Mouse (Mus musculus) adrenal gland, adult 2 months (tissue): ENCODE measurements around the gene Magi1. TPM values are rescaled to one million over a fixed set of nuclear protein-coding genes. Genes with fewer than 3 reads are reported as not detected.
"Not testable (repeated sequence)": the region's sequence is repeated elsewhere in the genome, so short reads cannot be mapped to it uniquely, and the experiment has no call there.

Source experiments
- DNase-seq: peaks from one replicate; pipeline ENCODE4 v3.0.0; 2021
- polyA plus RNA-seq: library from polyadenylated mRNA; depleted of rRNA; stranded (reverse); fragments of >200 nt; gene quantifications from 2 replicates; pipeline ENCODE4 v1.2.3, GENCODE M21; 2012
- total RNA-seq, 2 experiments: library from RNA; stranded (reverse); gene quantifications; 2 replicates each; pipeline ENCODE4 v1.2.3; 2021

Magi1 gene
- total and polyA plus RNA-seq, 3 experiments = 1.6 to 27.3 (median 10.8) TPM

DNA sequence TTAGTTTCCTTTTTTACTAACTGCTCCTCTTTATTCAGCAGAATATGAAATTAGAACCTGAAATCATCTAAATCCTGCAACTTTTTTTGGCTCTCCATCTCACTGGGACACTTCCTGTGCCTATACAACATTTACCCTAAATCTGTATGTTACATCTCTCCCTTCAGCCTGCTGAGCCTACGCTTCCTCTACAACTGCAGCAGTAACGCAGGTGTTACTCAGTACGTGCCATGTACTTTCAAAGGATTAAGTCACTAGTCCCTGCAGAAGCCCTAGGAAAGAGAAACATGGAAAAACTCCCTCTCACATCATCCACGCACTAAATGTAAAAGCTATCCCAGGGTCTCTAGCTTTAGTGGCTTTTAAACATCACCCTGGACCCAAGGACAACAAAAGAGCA is 220.2 kb downstream of the Magi1 start:
- no peak for DNase-seq

DNA sequence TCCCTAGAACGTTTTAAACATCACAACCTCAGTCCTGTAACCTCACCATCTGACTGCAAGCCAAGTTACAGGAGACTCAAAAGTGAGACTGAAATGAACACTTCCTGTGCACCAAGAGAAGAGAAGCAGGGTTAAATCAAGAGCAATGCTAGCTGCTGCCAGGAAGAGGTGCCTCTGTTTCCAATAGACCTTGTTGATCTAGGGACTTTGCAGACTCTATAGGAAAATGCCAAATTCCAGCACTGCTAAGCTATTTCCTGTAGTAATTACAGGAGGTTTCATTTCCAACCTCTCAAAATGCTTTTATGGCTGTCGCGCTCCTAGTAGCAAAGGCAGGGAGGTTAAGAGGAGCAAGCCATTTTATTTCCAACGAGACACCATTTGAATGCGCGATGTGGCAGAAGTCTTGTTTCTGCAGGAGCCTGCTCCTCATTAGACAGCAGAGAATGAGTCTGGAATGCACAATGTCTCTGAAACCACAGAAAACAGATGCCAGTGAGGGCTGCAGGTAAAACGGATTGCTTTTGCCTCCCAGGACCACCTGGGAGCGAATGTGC is 222.2 kb downstream of the Magi1 start:
- no peak for DNase-seq

DNA sequence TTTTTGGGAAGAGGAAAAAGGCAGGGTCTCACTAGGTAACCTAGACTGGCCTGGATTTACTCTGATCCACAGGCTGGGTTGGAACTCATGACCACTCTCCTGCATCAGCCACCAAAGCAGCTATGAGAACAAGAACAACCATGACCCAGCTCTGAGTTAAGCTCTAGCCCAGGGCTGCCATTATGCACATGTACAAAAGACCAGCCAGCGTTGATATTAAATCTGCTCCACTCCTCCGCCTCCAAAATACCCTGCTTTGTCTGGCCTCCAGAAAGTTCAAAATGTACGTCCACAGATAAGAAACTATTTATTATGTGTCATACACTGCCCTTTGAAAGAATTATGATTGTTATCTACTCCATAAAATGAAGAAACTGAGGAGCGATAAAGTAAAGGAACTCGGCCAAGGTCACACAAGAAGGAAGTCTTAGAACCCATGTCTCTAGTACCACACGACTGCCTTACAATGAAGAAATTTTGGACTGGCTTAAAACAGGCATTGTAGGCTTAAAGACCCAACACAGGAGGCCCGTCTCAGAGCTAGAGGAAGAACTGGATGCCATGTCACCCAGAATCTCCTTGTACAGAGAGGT is 223.0 kb downstream of the Magi1 start:
- DNase-seq = peak; percentile 37

DNA sequence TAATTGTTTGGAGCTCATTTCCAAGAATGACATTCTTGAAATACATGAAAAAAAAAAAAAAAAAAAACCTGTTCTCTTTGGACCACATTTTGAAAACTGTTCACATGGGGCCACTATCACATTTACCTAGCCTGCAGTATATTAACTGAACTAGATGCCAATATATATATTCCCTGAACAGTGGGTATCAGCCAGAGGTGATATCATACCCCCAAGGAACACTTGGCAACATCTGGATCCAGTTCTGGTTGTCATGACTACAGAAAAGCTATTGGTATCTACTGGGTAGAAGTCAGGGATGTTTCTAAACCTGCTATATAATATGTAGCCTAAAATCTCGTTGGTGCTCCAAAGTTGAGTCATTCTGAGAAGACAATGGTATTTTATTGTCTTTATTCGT is 224.6 kb downstream of the Magi1 start:
- DNase-seq = no peak

DNA sequence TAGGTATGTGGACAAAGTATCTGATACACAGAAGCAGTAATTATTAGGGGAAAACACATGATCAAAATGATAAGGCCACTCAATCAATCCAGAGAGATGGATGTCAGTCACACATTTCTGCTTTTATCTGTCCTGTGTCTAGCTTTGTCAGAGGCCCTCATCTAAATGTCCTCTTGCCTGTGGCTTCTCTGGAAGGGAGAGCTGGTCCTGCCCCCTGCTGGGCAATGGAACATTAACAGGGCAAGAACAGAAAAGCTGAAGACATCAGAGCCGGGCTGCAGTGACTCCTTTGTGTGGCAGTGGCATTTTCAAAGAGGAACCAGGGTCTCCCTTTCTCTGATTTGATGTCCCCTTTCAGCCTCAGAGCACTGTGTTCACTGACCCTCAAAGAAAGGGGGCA is 229.8 kb downstream of the Magi1 start:
- DNase-seq = peak; percentile 65

DNA sequence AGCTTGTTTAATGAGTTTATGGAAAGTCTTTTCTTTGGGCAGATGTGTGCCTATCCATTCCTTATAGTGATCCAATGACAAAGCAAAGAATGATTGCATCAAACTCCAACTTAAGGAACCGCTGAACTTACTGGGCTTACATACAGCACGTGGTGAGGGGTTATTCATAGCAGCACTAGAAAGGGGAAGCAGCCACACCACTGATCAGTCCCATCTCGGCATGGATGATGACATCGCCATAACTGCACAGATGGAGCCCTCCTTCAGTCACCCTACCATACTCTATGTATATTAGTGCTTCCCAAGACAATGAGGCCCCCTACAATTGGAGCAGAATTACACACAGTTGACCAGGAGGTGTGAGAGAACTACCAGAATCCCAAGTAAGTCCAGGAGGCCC is 238.5 kb downstream of the Magi1 start:
- no peak for DNase-seq

DNA sequence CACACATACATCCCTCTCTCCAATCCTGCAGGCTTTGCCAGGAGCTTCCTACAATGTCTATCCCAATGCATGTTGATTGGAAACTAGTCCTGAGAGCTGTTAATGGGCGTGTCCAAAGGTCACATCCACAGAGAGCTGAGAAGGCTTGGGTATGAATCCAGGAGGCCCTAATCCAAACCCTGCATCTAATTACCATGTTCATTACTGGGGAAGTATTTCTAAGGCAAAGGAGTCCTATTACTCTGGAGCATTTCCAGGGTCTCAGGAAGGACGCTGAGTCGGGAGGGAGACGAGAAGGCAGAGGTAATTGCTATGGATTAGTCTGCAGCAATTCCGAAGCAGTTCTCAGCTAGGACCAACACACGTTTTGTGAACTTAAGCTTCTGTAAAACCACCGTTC is 240.3 kb downstream of the Magi1 start:
- no peak for DNase-seq

DNA sequence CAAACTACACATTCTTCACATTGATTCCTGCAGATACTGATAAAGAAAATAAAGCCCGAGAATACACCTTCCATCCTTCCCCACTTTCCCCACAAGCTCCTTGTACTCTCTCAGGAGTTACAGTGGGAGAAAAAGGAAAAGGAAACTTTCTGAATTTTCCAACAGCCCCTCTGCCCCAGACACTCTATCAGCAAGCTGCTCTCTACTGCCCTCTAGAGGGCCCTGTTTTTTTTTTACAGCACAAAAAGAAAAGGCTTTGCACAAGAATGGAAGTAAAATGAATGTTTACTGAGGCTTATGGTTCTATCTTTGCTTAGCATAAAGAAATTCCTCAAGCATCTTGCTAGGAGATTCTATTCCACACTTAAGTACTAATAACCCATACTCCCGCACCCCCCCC is 243.6 kb downstream of the Magi1 start:
- no peak for DNase-seq

DNA sequence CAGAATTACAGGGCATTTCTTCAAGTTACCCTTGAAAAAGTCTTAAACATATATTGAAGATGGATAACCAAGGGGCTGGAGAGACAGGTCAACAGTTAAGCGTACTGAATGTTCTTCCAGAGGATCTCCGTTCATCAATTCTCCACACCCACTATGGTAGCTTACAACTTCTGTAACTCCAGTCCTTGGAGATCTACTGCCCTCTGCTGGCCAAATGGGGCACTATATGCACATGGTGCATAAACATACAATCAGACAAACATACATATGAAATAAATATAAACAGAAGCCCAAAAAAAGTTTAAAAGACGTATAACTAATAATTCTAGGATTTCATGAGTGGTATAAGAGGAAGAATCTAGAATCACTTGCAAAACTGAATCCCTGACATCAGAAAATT is 244.8 kb downstream of the Magi1 start:
- DNase-seq = no peak

DNA sequence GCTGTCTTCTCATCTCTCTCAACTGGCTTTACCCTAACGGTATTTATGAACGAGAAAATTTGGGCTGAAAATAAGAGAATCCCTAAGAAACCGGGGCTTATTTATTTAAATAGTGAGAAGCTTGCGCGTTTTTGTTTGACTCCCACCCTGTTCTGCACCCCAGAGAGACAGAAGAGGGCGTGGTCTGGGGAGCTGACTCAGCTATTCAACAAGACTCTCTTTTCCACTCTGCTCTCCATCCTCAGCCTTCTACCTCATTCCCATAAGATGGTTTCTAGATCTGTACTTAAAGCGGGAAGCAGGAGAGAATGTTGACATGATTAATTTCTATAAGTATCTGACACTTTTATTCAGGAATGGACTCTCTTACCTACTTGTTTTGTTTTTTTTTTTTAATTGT is 247.2 kb downstream of the Magi1 start:
- no peak for DNase-seq

DNA sequence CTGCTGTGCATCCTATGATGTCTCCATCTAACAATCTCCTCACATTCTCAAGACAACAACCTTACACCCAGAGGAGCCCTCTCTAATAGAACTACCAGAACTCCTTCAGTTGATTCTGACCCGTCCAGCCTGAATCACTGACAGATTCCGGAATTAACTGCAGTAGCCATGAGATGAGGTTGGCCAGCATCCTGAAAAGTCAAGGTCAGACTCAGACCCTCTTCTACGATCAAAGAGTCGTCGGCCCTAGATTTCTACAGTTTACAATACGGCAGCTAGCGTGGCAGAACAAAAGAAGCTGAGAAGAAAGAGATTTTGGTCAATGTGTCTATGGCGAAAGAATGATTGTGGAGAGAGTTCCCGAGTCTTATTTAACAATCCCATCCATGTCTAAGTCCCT is 257.4 kb downstream of the Magi1 start:
- peak; percentile 60 for DNase-seq

DNA sequence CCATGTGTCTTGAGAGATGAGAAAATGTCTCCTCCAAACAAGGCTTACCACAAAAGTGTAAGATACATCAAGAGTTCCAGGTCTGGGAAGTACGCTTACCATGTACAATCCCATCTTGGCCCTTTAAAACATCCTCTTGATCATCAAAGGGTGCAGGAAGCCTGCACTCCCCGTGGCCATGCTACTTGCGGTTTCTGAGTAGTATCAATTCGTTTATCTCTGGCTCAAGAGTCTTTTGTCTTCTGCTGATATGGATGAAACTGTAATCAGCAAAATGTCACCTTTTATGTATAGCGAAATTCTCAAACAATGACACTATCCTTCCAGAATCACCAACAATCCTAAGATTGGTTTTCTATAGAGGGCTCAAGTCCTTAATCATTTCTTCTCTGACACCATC is 261.3 kb downstream of the Magi1 start:
- no peak for DNase-seq

DNA sequence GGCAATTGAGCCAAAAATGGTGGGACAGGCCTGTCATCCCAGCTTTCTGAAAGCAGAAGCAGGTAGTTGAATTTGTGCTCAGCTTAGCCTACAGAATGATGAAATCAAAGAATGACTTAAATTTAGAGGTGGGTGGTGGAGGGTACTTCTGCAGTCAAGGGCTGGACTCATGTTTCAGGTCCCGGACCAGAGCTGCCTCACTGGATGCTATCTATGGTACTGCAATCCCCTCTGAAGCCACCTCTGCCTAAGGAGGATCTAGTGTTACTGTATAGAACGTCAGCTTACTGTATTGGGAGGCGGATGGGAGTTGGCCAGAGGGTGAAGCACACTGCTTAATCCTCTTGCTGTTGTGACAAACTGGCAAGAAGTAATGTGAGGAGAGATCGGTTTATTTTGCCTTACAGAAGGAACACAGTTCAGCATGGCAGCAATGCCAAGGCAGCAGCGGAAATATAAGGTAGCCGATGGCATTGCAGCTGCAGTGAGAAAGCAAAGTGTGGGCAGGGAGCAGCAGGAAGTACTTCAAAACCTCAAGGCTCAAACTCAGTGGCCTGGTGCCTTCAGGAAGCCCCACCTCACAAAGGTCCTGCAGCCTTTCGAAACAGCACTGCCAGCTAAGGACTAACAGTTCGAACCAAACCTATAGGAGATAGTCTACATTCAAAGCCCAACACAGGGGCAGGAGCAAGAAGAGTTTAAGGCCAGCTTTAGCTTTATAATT is 262.3 kb downstream of the Magi1 start:
- no peak for DNase-seq

DNA sequence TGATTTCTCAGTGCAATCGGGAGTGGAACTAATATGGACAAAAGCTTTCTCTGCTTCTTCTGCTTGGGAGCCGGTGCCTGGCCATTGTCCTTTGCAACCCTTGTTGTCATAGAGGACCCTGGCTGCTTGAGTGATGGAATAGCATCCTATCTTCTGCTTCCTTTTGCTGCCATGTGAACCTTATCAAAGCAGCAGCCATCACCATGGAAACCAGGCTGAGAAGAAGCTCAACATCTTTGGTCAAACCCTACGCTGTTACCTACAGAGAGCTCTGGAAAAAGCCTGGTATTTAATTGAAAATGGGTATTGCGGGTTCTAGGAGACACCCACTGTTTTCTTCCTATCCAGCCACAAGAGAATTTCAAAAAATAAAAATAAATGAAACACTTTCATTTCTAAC is 263.2 kb downstream of the Magi1 start:
- no peak for DNase-seq

DNA sequence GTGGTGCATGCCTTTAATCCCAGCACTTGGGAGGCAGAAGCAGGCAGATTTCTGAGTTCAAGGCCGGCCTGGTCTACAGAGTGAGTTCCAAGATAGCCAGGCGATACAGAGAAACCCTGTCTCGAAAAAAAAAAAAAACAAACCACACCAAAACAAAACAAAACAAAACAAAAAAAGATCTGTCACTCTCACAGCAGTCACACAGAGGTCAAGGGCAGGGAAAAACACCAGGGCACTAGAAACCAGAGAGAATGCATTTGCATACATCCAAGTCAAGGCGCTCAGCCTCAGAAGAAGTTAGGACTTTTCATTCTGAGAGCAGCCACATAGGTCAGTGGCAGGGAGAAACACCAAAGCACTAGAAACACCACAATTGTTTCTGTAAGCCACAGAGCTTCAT is 263.8 kb downstream of the Magi1 start:
- DNase-seq = no peak

DNA sequence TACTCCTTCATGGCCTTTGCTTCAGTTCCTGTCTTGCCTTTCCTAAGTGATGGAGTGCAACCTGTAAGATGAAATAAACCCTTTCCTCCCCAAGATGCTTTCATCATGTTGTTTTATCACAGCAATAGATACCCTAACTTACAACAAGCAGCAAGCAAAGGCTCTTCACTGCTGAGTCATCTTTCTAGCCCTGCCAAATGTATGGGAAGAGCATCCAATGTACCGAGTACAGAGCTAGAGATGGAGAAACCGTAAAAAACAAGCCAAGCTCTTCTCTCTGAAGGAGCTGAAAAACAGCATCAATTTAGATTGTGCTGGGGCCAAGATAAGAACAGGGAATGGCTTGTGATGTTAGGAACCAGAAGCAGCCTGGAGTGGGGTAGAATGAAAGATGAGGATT is 270.0 kb downstream of the Magi1 start:
- no peak for DNase-seq

DNA sequence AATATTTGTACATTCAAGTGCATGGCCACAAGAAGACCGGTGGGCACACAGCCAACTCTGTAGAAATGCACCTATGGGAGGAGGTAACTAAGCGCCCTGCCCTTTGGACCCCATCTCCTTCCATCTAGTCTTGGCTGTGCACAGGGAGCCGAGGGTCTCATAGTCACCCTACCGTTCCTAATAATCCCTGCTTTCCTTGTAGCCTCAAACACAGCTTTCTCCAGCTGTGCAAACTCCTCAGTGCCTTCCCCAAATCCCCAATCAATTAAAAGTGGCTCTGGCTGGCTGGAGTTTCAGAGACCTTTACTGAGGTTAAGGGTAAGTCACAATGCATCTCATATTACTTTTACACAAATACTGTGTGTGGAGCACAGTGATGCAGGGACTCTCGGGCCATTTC is 271.8 kb downstream of the Magi1 start:
- no peak for DNase-seq

DNA sequence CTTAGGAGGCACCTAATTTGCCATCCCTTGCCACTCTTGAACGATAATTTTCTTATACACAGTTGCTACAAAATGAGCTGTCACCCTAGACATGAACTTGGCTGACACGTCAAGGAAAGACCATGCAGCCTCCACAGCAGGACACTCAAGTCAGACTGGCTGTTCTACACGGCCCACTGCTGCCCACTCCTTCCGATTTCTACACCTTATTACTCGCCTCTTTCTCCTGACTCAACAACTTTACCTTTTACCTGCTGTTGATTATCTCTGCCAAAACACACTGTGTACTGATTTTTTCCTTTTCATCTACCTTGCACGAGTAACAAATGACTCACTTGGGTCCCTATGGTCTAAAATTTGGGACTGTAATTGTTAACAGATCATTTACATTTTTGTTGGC is 272.2 kb downstream of the Magi1 start:
- DNase-seq = no peak

DNA sequence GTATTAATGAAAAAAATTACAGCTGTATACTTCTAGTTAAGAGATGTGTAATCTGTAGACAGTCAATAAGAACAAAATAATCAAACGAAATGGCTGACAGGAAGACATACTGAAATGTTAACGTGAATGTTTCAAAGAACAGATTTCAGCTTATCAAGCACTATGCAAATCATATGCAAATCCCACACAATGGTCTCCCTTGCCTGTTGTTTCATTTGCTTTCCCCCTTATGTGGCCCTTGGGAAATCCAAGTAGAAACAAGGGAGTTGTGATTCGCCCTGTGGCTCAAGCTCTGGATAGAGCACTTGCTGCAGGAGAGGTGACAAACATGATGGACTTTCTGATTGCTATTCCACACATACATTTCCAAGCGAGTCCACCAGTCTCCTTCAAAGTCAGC is 275.1 kb downstream of the Magi1 start:
- DNase-seq = no peak

DNA sequence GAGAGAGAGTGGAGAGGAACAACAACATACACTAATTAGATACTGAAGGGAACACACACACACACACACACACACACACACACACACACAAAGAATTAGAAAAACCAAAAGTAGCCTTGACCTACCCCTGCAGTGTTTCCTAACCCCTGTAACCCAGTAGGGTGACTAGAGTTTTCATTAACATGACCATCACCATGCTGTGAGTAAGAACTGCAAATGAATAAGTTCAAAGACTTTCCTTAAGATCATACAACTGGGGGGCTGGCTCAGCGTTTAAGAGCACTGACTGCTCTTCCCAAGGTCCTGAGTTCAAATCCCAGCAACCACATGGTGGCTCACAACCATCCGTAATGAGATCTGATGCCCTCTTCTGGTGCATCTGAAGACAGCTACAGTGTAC is 280.1 kb downstream of the Magi1 start:
- not testable (repeated sequence) for DNase-seq

DNA sequence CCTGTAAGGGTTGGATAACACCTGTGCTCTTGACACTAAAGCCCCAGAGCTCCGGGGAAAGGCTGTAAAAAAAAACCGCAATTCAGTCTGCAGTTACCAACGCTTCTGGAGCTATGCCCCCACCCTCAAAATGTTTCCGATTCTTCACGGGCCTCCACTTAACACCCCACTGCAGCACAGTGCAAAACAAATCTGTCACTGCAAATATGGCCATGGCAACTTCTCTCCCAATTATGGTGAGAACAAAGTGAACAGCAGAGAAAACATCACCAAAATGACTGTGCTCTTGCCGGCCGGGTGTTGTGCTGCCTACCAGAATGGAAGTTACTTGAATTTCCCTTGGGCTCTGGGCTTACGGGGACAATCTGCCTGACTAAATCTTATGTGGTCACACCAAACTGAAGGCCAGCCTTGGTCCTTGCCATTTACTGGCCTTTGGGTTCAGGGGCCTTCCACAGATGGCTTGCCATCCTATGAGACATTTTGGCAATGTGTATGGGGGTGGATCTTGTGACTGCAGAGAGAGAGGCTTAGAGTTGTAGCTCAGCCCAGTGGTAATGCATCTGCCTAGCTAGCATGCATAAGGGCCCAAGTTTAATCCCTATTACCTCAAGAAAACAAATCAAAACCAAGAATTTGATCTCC is 286.8 kb downstream of the Magi1 start:
- peak; percentile 76 for DNase-seq

DNA sequence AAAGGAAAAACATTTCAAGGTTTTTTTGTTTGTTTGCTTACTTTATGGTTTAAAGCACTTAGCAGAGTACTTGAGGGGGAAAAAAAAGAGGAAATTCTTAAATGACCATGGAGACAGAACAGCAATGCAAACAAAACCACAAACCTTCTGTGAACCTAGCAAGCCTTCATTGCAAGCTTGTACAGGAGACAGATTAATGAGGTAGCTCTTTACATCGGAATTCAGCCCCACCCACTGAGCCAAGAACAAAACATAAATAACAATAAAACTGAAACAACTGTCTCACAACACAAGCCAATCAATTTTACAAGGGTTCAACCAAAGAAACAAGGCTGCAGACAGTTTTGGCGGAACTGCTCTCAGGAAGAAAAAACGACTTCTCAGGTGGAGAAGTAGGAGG is 296.2 kb downstream of the Magi1 start:
- DNase-seq = no peak

DNA sequence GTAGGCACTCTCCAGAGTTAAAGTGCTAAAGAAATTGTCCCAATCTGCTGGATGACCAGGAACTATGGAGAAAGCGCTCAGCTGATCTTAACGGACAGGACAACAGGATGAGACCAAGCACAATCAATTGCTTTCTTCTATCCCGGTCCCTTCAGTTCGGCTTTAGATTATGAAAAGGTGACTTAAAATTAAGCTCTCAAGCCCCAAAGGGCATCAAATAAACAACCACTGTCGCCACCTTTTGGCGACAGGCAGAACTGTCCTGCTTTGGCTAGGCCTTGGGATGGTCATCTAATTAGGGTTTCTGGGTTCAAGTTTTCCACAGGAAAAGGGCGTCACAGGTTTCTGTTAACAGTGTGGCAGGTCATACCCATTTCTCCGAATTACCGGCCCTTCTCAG is 298.6 kb downstream of the Magi1 start:
- peak; percentile 44 for DNase-seq

DNA sequence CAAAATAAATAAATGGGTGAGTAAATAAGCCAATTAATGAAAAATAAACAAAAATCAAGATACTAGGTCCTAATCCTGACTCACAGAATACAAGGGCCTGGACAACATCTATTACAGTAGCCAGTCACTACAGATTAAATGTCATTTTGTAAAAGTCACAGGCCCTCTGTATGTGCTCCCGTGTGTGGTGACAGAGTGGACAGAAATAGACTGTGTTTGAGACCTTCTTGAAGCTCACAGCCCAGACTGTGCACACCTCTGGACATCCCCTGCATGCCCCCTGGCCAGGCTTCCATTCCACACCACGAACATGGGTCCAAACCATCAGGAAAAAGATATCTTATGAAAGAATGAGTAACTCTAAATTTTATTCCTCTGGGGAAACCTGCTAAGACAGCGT is 300.2 kb downstream of the Magi1 start:
- DNase-seq = no peak
